Mouse (Mus musculus): Measurements from ENCODE around the gene Atp6v0a1. TPM values are rescaled to one million over a fixed set of nuclear protein-coding genes. Genes with fewer than 3 reads are reported as not detected.

Gene Atp6v0a1
- polyA plus RNA-seq, 1 experiment: 26.7 TPM

GRCm38 (mm10) chr11:100970557-100970937, 38.7 kb upstream of the Atp6v0a1 start, which contains the start of gene Cavin1:
TSS of gene Cavin1 (minus strand) at chr11:100970887.
- peaks cover 13% of the 10 kb centered on the region for H3K4me1 ChIP-seq (ENCODE audit: control insufficient read depth, insufficient read depth, insufficient read length, low read length)
- peak within 1 kb of the TSS; percentile 96 for H3K27ac ChIP-seq (replicated peaks; ENCODE audit: low read depth, low read length)

GRCm38 (mm10) chr11:100971455-100971854, 37.8 kb upstream of the Atp6v0a1 start:
- peak overlapping the region; percentile 83 for H3K4me3 ChIP-seq (ENCODE audit: insufficient read depth, low read depth, low read length)
- H3K27ac ChIP-seq (replicated peaks; ENCODE audit: low read depth, low read length): peak overlapping the region; percentile 91
- peaks cover 13% of the 10 kb centered on the region for H3K4me1 ChIP-seq (ENCODE audit: control insufficient read depth, insufficient read depth, insufficient read length, low read length)

More at GRCm38 (mm10) chr11:100970557-100970937, 38.7 kb upstream of the Atp6v0a1 start, which contains the start of gene Cavin1:
- H3K4me3 ChIP-seq (ENCODE audit: insufficient read depth, low read depth, low read length): peak within 1 kb of the TSS; percentile 83

- Histone ChIP-seq H3K27ac (replicated peaks; ENCODE audit: low read depth, low read length) (no peak overlapping the region), H3K4me1 (ENCODE audit: control insufficient read depth, insufficient read depth, insufficient read length, low read length) (peaks cover 13% of the 10 kb centered on the region), H3K4me3 (ENCODE audit: insufficient read depth, low read depth, low read length) (no peak overlapping the region)
These were observed 36.0 kb upstream of the Atp6v0a1 start for GRCm38 (mm10) chr11:100973245-100973644.

- Histone ChIP-seq H3K4me3 (ENCODE audit: insufficient read depth, low read depth, low read length) (no peak overlapping the region; the same call in 1 of the 2 replicates), H3K4me1 (ENCODE audit: control insufficient read depth, insufficient read depth, insufficient read length, low read length) (peaks cover 17% of the 10 kb centered on the region), H3K27ac (replicated peaks; ENCODE audit: low read depth, low read length) (peak overlapping the region; percentile 19; the same call in 1 of the 2 replicates)
These were observed 34.8 kb upstream of the Atp6v0a1 start for GRCm38 (mm10) chr11:100974381-100974970.

GRCm38 (mm10) chr11:100975241-100975640, 34.0 kb upstream of the Atp6v0a1 start:
- Histone ChIP-seq H3K4me1 (ENCODE audit: control insufficient read depth, insufficient read depth, insufficient read length, low read length) (peaks cover 18% of the 10 kb centered on the region), H3K27ac (replicated peaks; ENCODE audit: low read depth, low read length) (peak overlapping the region; percentile 19), H3K4me3 (ENCODE audit: insufficient read depth, low read depth, low read length) (no peak overlapping the region)

GRCm38 (mm10) chr11:100979887-100980286, 29.4 kb upstream of the Atp6v0a1 start:
- peak overlapping the region; percentile 57 for H3K27ac ChIP-seq (replicated peaks; ENCODE audit: low read depth, low read length)
- no peak overlapping the region for H3K4me3 ChIP-seq (ENCODE audit: insufficient read depth, low read depth, low read length)
- peaks cover 19% of the 10 kb centered on the region; the same call in 1 of the 2 replicates for H3K4me1 ChIP-seq (ENCODE audit: control insufficient read depth, insufficient read depth, insufficient read length, low read length)

GRCm38 (mm10) chr11:100980438-100980837, 28.8 kb upstream of the Atp6v0a1 start:
- H3K4me1 ChIP-seq (ENCODE audit: control insufficient read depth, insufficient read depth, insufficient read length, low read length): peaks cover 15% of the 10 kb centered on the region; the same call in 1 of the 2 replicates
- peak overlapping the region; percentile 57 for H3K27ac ChIP-seq (replicated peaks; ENCODE audit: low read depth, low read length)

GRCm38 (mm10) chr11:100981236-100981635, 28.0 kb upstream of the Atp6v0a1 start:
- Histone ChIP-seq H3K4me3 (ENCODE audit: insufficient read depth, low read depth, low read length) (no peak overlapping the region), H3K4me1 (ENCODE audit: control insufficient read depth, insufficient read depth, insufficient read length, low read length) (peaks cover 15% of the 10 kb centered on the region; the same call in 1 of the 2 replicates), H3K27ac (replicated peaks; ENCODE audit: low read depth, low read length) (peak overlapping the region; percentile 56)

More at GRCm38 (mm10) chr11:100980438-100980837, 28.8 kb upstream of the Atp6v0a1 start:
- no peak overlapping the region for H3K4me3 ChIP-seq (ENCODE audit: insufficient read depth, low read depth, low read length)

GRCm38 (mm10) chr11:100982087-100982486, 27.2 kb upstream of the Atp6v0a1 start:
- Histone ChIP-seq H3K27ac (replicated peaks; ENCODE audit: low read depth, low read length) (peak overlapping the region; percentile 67), H3K4me3 (ENCODE audit: insufficient read depth, low read depth, low read length) (no peak overlapping the region)

GRCm38 (mm10) chr11:100983125-100983777, 26.0 kb upstream of the Atp6v0a1 start:
- Histone ChIP-seq H3K4me1 (ENCODE audit: control insufficient read depth, insufficient read depth, insufficient read length, low read length) (peaks cover 15% of the 10 kb centered on the region; the same call in 1 of the 2 replicates), H3K27ac (replicated peaks; ENCODE audit: low read depth, low read length) (peak overlapping the region; percentile 69), H3K4me3 (ENCODE audit: insufficient read depth, low read depth, low read length) (peak overlapping the region; percentile 64)

More at GRCm38 (mm10) chr11:100982087-100982486, 27.2 kb upstream of the Atp6v0a1 start:
- H3K4me1 ChIP-seq (ENCODE audit: control insufficient read depth, insufficient read depth, insufficient read length, low read length): peaks cover 15% of the 10 kb centered on the region; the same call in 1 of the 2 replicates

- H3K27ac ChIP-seq (replicated peaks; ENCODE audit: low read depth, low read length): no peak overlapping the region
- no peak overlapping the region for H3K4me3 ChIP-seq (ENCODE audit: insufficient read depth, low read depth, low read length)
- H3K4me1 ChIP-seq (ENCODE audit: control insufficient read depth, insufficient read depth, insufficient read length, low read length): peaks cover 15% of the 10 kb centered on the region; the same call in 1 of the 2 replicates
These were observed 25.5 kb upstream of the Atp6v0a1 start for GRCm38 (mm10) chr11:100983778-100984131.

- no peak overlapping the region for H3K27ac ChIP-seq (replicated peaks; ENCODE audit: low read depth, low read length)
- H3K4me3 ChIP-seq (ENCODE audit: insufficient read depth, low read depth, low read length): no peak overlapping the region
- peaks cover 7% of the 10 kb centered on the region; the same call in 1 of the 2 replicates for H3K4me1 ChIP-seq (ENCODE audit: control insufficient read depth, insufficient read depth, insufficient read length, low read length)
These were observed 23.6 kb upstream of the Atp6v0a1 start for GRCm38 (mm10) chr11:100985607-100986006.

- H3K27ac ChIP-seq (replicated peaks; ENCODE audit: low read depth, low read length): no peak overlapping the region
- no peak overlapping the region for H3K4me3 ChIP-seq (ENCODE audit: insufficient read depth, low read depth, low read length)
- no peaks in the 10 kb centered on the region for H3K4me1 ChIP-seq (ENCODE audit: control insufficient read depth, insufficient read depth, insufficient read length, low read length)
These were observed 20.6 kb upstream of the Atp6v0a1 start for GRCm38 (mm10) chr11:100988674-100989073.

GRCm38 (mm10) chr11:100989666-100990065, 19.6 kb upstream of the Atp6v0a1 start:
- no peak overlapping the region for H3K4me3 ChIP-seq (ENCODE audit: insufficient read depth, low read depth, low read length)
- no peak overlapping the region for H3K27ac ChIP-seq (replicated peaks; ENCODE audit: low read depth, low read length)
- no peaks in the 10 kb centered on the region for H3K4me1 ChIP-seq (ENCODE audit: control insufficient read depth, insufficient read depth, insufficient read length, low read length)

- no peaks in the 10 kb centered on the region for H3K4me1 ChIP-seq (ENCODE audit: control insufficient read depth, insufficient read depth, insufficient read length, low read length)
- no peak overlapping the region for H3K4me3 ChIP-seq (ENCODE audit: insufficient read depth, low read depth, low read length)
- H3K27ac ChIP-seq (replicated peaks; ENCODE audit: low read depth, low read length): no peak overlapping the region
These were observed 18.2 kb upstream of the Atp6v0a1 start for GRCm38 (mm10) chr11:100991027-100991534.
